Mouse (Mus musculus): ENCODE data around the gene Slc6a2.

- TF ChIP-seq CTCF (conservative IDR thresholded peaks at IDR 0.05; ENCODE audit: low read length), result no peak
- TF ChIP-seq POU5F1 (IDR thresholded peaks at IDR 0.05; ENCODE audit: borderline replicate concordance, low read length), result no peak
- no peak for TF ChIP-seq NANOG (IDR thresholded peaks at IDR 0.05; ENCODE audit: borderline replicate concordance, low read length)
These were observed 30.9 kb upstream of the Slc6a2 start for GRCm38 (mm10) chr8:92928986-92929385.
